Mouse (Mus musculus) intestine, embryonic 16.5 days (tissue): ENCODE measurements around the gene Rasl11b. TPM values are rescaled to one million over a fixed set of nuclear protein-coding genes. Genes with fewer than 3 reads are reported as not detected.
A peak's percentile ranks its signal among the peaks of the same experiment; 100 is the strongest.

Source experiments
- ATAC-seq: fragments of 200-750 bp; cut with Nextera tagmentation; 2 replicates; pipeline ENCODE4 v1.8.0; 2017; ENCODE audit warnings: moderate TSS enrichment, moderate library complexity
- H3K27ac ChIP-seq: fragments of 300-500 bp; sonication (generic); 2 replicates; pipeline ENCODE4 v1.5.1; 2014; ENCODE audit warnings: mild to moderate bottlenecking, low read length
- H3K27me3 ChIP-seq: fragments of 300-500 bp; sonication (generic); replicated peaks from 2 replicates; pipeline ENCODE4 v1.6.1; 2014; ENCODE audit warnings: low read length, control low read depth, mixed read lengths; ENCODE audit not compliant: control insufficient read depth, insufficient read depth
- H3K36me3 ChIP-seq: fragments of 300-500 bp; sonication (generic); 2 replicates; pipeline ENCODE4 v1.6.1; 2014; ENCODE audit warnings: low read length, control low read depth; ENCODE audit not compliant: control insufficient read depth, insufficient read depth
- H3K4me1 ChIP-seq: fragments of 300-500 bp; sonication (generic); 2 replicates; pipeline ENCODE4 v1.6.1; 2014; ENCODE audit warnings: low read length, control low read depth, mixed read lengths; ENCODE audit not compliant: control insufficient read depth, insufficient read depth
- H3K4me2 ChIP-seq: fragments of 300-500 bp; sonication (generic); 2 replicates; pipeline ENCODE4 v1.6.1; 2014; ENCODE audit warnings: low read depth, low read length, control low read depth
- H3K4me3 ChIP-seq: fragments of 300-500 bp; sonication (generic); 2 replicates; pipeline ENCODE4 v1.5.1; 2014; ENCODE audit warnings: mild to moderate bottlenecking, low read length
- H3K9ac ChIP-seq: fragments of 300-500 bp; sonication (generic); 2 replicates; pipeline ENCODE4 v1.6.1; 2014; ENCODE audit warnings: low read depth, low read length
- H3K9me3 ChIP-seq: fragments of 300-500 bp; sonication (generic); 2 replicates; pipeline ENCODE4 v1.6.1; 2016; ENCODE audit warnings: low read length, control low read depth; ENCODE audit not compliant: control insufficient read depth
- WGBS: fragments of 180-500 bp; shearing (Covaris S2); extraction: QIAGEN DNeasy Blood & Tissue Kit; methylation state at CpG from one replicate; pipeline ENCODE4 v1.1.7; 2014; 5-methylcytosine and 5-hydroxymethylcytosine counted together
- polyA plus RNA-seq: library from polyadenylated mRNA; unstranded; fragments of >200 nt; fragmentation: Nextera tagmentation; extraction: Ambion mirVana; gene quantifications from 2 replicates; pipeline ENCODE4 v1.2.1, GENCODE M21; 2015

Gene Rasl11b
- polyA plus RNA-seq, 1 experiment from 2014 or later = 37.6 TPM

DNA sequence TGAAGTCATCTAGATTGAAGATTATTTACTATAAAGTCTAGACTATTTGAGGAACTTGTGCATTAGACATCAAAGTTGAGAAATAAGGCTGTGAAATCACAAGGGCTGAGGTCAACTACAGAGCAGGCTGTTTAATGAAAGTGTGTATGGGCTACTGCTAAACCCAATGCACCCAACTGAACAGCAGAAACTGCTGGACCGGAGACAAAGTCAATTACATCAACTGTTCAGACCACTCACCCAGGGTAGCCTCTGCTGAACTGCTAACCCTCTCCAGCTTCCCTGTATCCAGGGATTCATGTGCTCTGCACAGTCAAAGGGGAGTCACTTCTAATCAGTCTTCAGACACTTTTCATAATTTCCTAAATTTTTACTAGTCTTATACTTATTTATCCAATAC, 44.3 kb downstream of the Rasl11b start:
- Histone ChIP-seq H3K27ac (no peak overlapping the region), H3K27me3 (no peaks in the 10 kb centered on the region), H3K4me1 (peaks cover 11% of the 10 kb centered on the region; the same call in 1 of the 2 replicates), H3K9ac (no peak overlapping the region), H3K4me3 (no peak overlapping the region), H3K9me3 (no peaks in the 10 kb centered on the region), H3K36me3 (no peaks in the 10 kb centered on the region), H3K4me2 (no peak overlapping the region)
- 93% methylated on average over 1 of the region's 1 CpGs for WGBS
- no peak for ATAC-seq

DNA sequence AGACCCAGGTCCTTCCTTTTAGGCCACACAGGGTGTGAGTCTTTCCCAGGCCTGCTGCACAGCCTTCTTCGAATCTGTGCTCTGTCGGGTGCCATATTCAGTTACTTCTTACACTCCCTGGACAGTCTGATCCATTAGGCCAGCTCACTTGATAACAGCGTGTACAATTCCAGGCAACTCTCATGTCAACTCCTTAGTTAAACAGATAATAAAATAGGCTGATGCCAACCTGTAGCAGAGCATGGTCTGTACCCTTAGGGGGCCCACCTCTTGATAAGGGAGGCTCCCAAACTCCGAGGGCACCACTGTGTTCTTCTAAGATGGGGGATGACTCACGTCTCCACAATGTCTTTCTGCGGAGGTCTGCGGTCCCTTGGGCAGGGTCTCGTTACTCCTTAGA, 45.2 kb downstream of the Rasl11b start:
- Histone ChIP-seq H3K36me3 (no peaks in the 10 kb centered on the region), H3K4me3 (no peak overlapping the region), H3K27me3 (no peaks in the 10 kb centered on the region), H3K9ac (no peak overlapping the region), H3K4me2 (no peak overlapping the region), H3K4me1 (peaks cover 11% of the 10 kb centered on the region; the same call in 1 of the 2 replicates), H3K9me3 (no peaks in the 10 kb centered on the region), H3K27ac (no peak overlapping the region)
- WGBS = 38% methylated on average over 8 of the region's 8 CpGs
- ATAC-seq = peak; percentile 79

DNA sequence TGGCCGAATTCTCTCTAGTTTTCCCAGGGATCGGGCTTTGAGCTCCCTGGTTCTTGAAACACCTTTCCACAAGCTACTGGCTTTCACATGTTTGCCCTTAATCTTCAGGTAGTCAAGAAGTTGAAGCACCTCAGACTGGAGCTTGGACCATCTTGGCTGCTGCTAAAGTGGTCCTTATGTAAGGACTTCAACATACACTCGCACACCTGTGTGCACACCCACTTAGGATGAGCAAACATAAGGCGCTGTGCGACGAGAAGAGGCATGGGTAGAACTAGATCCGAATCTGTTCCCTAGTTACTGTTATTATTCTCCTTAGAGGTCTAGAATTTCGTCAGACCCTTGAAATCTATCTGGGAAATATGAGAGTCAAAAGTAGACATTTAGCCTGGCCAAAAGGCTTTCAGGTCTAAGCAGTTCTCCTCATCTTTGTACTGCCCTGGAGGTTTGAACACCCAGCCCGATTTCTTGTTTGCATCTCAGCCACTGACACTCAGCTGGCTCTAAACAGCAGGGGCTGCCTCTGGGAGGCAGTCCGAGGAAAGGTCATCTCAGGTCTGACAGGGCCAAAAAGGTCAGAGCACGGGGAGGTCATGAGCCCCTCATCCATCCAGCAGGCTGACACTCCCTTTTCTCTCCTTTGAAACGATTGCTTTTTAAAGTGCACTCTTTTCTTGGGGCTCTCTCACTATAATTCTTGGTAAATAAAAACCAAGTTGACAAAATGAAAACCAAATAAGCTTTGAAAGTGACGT, 46.0 kb downstream of the Rasl11b start:
- Histone ChIP-seq H3K4me3 (no peak overlapping the region), H3K9ac (no peak overlapping the region), H3K4me2 (no peak overlapping the region), H3K27ac (no peak overlapping the region), H3K36me3 (no peaks in the 10 kb centered on the region), H3K4me1 (peaks cover 11% of the 10 kb centered on the region; the same call in 1 of the 2 replicates), H3K27me3 (no peaks in the 10 kb centered on the region), H3K9me3 (no peaks in the 10 kb centered on the region)
- ATAC-seq = no peak
- WGBS = 68% methylated on average over 13 of the region's 13 CpGs

DNA sequence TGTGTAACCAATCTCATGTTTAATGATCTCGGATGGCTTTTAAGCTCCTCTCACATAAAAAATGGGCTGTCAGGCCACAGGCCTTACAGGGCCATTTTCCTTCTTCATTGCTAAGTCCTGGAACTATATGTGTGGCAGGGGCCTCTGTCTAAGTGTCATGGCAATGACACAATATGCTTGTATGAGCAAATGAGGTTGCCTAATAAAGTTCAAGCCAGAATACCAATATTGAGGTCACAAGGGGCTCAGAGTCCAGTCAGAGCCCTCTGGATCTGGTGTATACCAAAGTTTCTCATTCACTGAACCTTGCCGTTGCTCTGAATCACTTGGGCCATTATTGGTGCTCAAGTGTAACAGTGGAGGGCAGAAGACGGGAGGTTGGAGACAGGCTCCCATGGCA, 47.6 kb downstream of the Rasl11b start:
- Histone ChIP-seq H3K9ac (no peak overlapping the region), H3K36me3 (no peaks in the 10 kb centered on the region), H3K4me1 (peaks cover 11% of the 10 kb centered on the region; the same call in 1 of the 2 replicates), H3K4me3 (no peak overlapping the region), H3K4me2 (no peak overlapping the region), H3K27me3 (no peaks in the 10 kb centered on the region), H3K9me3 (no peaks in the 10 kb centered on the region), H3K27ac (peak overlapping the region; percentile 29; the same call in 1 of the 2 replicates)
- 50% methylated on average over 3 of the region's 3 CpGs for WGBS
- no peak; the same call in 1 of the 2 replicates for ATAC-seq

DNA sequence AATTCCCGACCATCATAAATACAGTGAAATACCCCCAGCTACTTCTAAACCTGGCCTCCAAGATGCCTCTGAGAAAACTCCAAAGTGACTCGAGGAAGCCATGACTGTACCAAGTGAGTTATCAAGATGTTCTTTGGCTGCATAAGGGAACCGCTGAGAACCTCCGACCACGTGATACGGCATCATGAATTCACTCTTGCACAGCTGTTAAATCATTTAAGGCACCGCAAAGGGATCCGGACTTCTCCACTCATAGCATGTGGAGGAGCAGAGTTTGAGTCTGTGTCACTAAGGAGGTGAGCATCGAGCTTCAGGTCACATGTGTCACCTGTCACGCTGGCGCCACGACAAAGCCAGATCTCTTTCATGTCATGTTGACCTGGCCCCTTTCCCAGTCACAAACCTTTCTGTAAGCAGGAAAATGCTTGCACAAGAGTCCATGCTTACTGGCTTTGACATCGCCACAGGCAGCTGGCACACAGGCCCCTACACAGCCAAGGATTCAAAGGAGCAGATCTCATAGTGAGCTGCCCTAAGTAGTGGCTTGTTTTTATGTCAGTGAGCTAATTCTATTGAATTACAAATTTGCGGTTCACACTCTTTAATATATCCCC, 49.4 kb downstream of the Rasl11b start:
- no peak overlapping the region for H3K9ac ChIP-seq
- ATAC-seq = no peak
- H3K4me1 ChIP-seq = peaks cover 14% of the 10 kb centered on the region; the same call in 1 of the 2 replicates

DNA sequence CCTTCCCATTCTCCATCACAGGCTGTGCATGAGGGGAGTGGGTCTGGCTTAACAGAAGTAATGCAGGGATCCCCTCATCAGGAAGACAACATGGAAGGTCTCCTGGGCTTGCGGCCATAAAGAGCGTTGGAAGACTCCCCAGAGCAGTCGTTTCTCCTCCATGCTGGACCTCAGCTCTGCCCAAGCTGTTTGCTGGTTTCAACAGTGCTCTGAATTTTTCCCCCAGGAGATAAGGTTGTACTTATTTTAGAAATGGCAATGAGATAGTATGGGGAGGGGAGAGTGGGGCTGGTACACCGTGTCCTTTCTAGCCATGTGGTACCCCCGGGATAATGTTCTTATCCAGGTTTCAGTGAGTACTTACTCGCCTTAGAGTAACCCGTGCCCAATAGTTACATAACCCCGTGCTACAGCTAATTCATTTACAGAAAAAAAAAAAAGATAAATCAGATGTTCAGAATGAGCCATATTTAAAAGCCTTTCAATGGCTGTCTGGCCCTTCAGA, 50.6 kb downstream of the Rasl11b start:
- WGBS = 87% methylated on average over 8 of the region's 8 CpGs
- no peak overlapping the region for H3K4me2 ChIP-seq
- no peaks in the 10 kb centered on the region for H3K36me3 ChIP-seq
- no peaks in the 10 kb centered on the region for H3K9me3 ChIP-seq
- ATAC-seq = no peak
- H3K9ac ChIP-seq = no peak overlapping the region
- H3K27ac ChIP-seq = no peak overlapping the region
- H3K27me3 ChIP-seq = no peaks in the 10 kb centered on the region
- H3K4me1 ChIP-seq = peaks cover 20% of the 10 kb centered on the region
- H3K4me3 ChIP-seq = no peak overlapping the region

More for the DNA sequence above, 49.4 kb downstream of the Rasl11b start:
- Histone ChIP-seq H3K36me3 (no peaks in the 10 kb centered on the region), H3K27me3 (no peaks in the 10 kb centered on the region), H3K27ac (no peak overlapping the region), H3K9me3 (no peaks in the 10 kb centered on the region), H3K4me3 (no peak overlapping the region), H3K4me2 (no peak overlapping the region)
- WGBS = 91% methylated on average over 14 of the region's 14 CpGs

DNA sequence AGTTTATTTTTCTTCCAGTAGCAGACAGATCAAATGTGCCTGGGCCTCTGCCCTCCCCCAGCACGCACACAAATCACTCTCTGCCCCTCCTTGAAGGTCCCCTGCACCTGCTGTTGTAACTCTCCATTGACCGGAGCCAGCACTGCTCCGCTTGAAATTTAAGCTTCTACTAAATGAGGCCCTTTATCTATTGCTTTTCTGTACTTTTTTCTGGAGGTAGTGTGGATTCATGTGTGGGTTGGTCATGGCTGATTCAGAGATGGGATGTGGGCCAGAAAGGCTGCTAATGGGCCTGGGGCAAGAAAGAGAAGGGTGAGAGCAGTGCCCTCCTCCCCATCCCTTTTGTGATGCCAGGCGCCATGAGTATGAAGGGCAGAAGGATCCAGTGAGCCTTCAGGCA, 51.4 kb downstream of the Rasl11b start:
- Histone ChIP-seq H3K9ac (no peak overlapping the region), H3K4me1 (peaks cover 25% of the 10 kb centered on the region), H3K9me3 (no peaks in the 10 kb centered on the region), H3K27ac (no peak overlapping the region), H3K4me2 (no peak overlapping the region), H3K27me3 (no peaks in the 10 kb centered on the region), H3K4me3 (no peak overlapping the region), H3K36me3 (no peaks in the 10 kb centered on the region)
- WGBS = 61% methylated on average over 4 of the region's 4 CpGs
- no peak for ATAC-seq

DNA sequence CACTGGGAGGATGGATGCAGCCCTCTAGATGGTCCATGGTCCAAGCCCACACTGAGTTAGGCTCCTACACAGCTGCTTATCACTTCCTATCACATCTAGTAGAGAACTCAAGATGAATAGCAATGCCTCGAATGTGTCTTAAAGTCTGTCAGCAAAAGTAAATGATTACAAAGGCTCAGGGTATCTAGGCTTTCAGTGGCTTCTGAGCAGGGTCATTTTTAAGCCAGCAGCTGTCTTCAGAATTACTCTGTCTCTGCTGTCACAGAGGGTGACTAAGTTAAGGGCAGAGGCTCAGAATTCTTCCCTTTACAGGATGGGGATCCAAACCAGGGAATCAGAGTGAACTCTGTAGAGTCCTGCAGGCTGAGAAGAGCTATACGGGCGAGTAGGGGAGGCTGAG, 51.9 kb downstream of the Rasl11b start:
- 65% methylated on average over 3 of the region's 3 CpGs for WGBS
- ATAC-seq = no peak

More for the DNA sequence above, 51.9 kb downstream of the Rasl11b start:
- no peaks in the 10 kb centered on the region for H3K27me3 ChIP-seq
- no peak overlapping the region for H3K4me3 ChIP-seq
- no peak overlapping the region for H3K27ac ChIP-seq
- H3K4me2 ChIP-seq = no peak overlapping the region
- H3K4me1 ChIP-seq = peaks cover 25% of the 10 kb centered on the region
- no peak overlapping the region for H3K9ac ChIP-seq
- no peaks in the 10 kb centered on the region for H3K36me3 ChIP-seq
- H3K9me3 ChIP-seq = no peaks in the 10 kb centered on the region
